Mouse (Mus musculus): ENCODE measurements at regions not wholly inside any gene's neighbourhood (a gene's known extent, or its start where the extent isn't known, plus 50 kb on each side); places are given as distances from the start of the nearest gene placed in this dataset.
"Not testable (repeated sequence)": the region's sequence is repeated elsewhere in the genome, so short reads cannot be mapped to it uniquely, and the experiment has no call there.

DNA sequence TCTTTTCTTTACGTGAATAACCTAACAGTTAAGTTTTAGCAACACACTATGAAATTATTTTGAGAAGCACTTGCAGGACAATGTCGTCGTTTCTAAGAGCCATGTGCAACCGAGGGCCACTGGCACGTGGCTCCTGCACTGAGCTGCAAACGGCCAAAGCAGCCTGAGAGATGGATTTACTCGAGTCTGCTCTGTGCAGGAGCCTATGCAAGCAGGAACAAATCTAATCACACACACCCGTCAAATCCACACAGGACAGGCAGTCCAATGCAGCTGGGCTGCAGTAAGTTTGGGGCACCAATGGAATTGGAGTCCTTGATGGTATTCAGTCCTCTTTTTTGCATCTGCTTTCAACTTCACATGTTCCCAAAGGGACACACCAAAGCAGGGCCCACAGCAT is 118.8 kb upstream of the Cpne8 start:
- Histone ChIP-seq H3K4me1 (no peaks in the 10 kb centered on the region), H3K4me2 (no peak overlapping the region), H3K9me3 (replicated peaks) (no peaks in the 10 kb centered on the region), H3K36me3 (ENCODE audit: poor library complexity, severe bottlenecking) (no peaks in the 10 kb centered on the region), H3K27me3 (no peaks in the 10 kb centered on the region), H3K4me3 (no peak overlapping the region), H3K9ac (no peak overlapping the region), H3K27ac (no peak overlapping the region)
- 64% methylated on average over 7 of the region's 8 CpGs for WGBS
- ATAC-seq = no peak

DNA sequence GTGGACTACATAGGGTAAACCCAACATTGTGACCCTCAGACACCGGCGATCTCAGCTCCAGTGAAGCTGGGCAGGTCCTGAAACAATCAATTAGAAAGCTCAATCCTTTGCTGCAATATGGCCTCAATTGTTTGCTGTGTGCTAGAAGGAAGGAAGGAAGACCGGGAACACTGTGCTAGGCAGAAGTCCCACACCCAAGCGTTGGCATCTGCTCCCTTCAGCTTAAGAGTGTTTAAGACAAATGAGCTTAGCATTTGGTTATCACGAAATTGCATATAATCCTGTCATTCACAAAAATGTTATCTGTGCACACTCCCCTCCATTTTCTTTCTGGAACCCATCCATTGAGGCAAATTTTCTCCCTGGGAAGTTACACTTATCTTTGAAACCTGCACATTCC is 110.7 kb upstream of the Cpne8 start:
- H3K4me3 ChIP-seq = no peak overlapping the region
- 72% methylated on average over 5 of the region's 5 CpGs for WGBS
- no peak for ATAC-seq

DNA sequence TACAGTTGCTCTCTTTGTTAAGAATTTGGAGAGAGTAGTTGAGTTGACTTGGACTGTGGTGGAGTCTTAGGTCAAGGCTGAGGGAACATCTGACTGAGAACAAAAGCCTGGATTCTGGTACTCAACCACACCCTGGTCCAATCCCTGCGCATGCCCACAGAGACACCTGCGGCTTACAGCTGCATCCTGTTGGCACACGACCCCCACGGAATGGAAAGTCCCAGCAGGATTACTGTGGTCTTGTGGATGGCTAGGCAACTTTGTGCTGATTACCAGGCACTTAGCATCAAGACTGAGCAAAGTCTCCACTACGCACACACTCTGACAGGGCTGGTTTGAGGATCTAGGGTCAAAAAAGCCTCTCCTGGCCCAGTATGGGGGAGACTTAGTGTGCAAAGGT is 105.5 kb upstream of the Cpne8 start:
- H3K4me3 ChIP-seq = no peak overlapping the region
- no peak overlapping the region for H3K27ac ChIP-seq
- H3K36me3 ChIP-seq (ENCODE audit: poor library complexity, severe bottlenecking) = no peaks in the 10 kb centered on the region
- no peak overlapping the region for H3K9ac ChIP-seq
- H3K4me2 ChIP-seq = no peak overlapping the region
- ATAC-seq = no peak
- H3K4me1 ChIP-seq = no peaks in the 10 kb centered on the region
- no peaks in the 10 kb centered on the region for H3K27me3 ChIP-seq
- no peaks in the 10 kb centered on the region for H3K9me3 ChIP-seq (replicated peaks)
- WGBS = 81% methylated on average over 5 of the region's 5 CpGs

More for the DNA sequence above, 110.7 kb upstream of the Cpne8 start:
- no peaks in the 10 kb centered on the region for H3K27me3 ChIP-seq
- no peaks in the 10 kb centered on the region for H3K36me3 ChIP-seq (ENCODE audit: poor library complexity, severe bottlenecking)
- H3K9me3 ChIP-seq (replicated peaks) = no peaks in the 10 kb centered on the region
- no peak overlapping the region for H3K9ac ChIP-seq
- no peak overlapping the region for H3K4me2 ChIP-seq
- H3K4me1 ChIP-seq = no peaks in the 10 kb centered on the region
- no peak overlapping the region for H3K27ac ChIP-seq

DNA sequence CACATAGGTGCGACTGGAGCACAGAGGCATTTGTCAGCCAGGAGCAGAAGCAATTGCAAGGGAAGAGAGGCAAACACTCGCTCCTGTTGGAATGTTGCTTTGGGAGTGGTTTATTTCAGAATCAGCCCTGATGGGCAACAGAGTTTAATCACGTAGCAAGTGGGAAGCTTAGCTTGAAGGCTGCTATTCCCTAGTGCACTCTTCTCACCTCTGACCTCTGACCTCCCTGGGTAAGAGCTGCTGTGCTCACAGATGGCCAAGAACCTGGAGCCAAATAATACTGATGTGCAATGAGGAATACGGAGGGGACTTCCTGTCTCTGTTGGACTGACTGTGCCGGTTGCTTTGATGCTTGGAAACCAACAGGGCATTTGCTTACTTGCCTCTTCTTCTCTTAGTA is 88.3 kb upstream of the Cpne8 start:
- H3K9ac ChIP-seq = no peak overlapping the region
- H3K27me3 ChIP-seq = no peaks in the 10 kb centered on the region
- no peaks in the 10 kb centered on the region for H3K36me3 ChIP-seq (ENCODE audit: poor library complexity, severe bottlenecking)
- H3K9me3 ChIP-seq (replicated peaks) = no peaks in the 10 kb centered on the region
- 78% methylated on average over 5 of the region's 5 CpGs for WGBS
- no peak overlapping the region for H3K4me3 ChIP-seq
- H3K4me2 ChIP-seq = no peak overlapping the region
- no peaks in the 10 kb centered on the region for H3K4me1 ChIP-seq
- no peak for ATAC-seq
- H3K27ac ChIP-seq = no peak overlapping the region

DNA sequence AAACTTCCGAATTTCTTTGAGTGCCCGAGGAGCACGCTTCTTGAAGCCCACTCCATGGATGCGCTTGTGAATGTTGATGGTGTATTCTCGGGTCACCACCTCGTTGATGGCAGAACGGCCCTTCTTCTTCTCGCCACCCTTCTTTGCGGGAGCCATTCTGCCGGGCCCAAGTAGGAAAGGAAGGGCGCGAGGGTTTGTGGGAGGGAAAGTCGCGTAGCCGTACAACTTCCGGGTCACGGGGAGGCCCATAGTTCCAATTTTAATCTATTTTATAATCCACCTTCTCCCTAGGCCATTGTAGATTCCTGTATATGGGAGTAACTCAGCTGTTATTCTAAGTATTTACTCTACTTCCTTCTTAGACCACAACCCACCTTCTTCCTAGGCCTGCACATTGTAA is 85.3 kb upstream of the Cpne8 start:
- H3K4me2 ChIP-seq; H3K4me3 ChIP-seq; H3K9ac ChIP-seq; H3K4me1 ChIP-seq; H3K27me3 ChIP-seq; ATAC-seq; H3K9me3 ChIP-seq (replicated peaks); H3K27ac ChIP-seq; H3K36me3 ChIP-seq (ENCODE audit: poor library complexity, severe bottlenecking): not testable (repeated sequence)
- WGBS = 96% methylated on average over 8 of the region's 17 CpGs

DNA sequence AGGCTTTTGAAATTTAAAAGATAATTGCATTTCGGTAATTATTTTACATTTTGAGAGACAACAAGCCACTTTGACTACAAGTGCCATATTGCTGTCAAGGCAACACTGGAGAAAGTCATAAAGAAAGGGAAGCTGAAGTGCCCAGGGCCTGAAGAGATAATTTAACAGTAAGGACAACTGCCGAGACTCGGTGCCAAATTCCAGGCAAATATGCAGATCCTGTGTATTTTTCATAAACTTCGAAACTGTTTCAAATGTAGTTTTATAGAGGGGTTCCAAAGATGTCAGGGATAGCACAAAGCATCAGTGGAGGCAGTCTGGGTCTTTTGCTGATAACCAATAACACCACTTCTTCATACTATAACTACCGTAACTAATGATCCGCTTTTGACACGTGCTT is 54.7 kb upstream of the Cpne8 start:
- Histone ChIP-seq H3K27me3 (no peaks in the 10 kb centered on the region), H3K4me1 (no peaks in the 10 kb centered on the region), H3K9me3 (replicated peaks) (no peaks in the 10 kb centered on the region), H3K4me2 (no peak overlapping the region), H3K27ac (no peak overlapping the region), H3K9ac (no peak overlapping the region), H3K4me3 (no peak overlapping the region), H3K36me3 (ENCODE audit: poor library complexity, severe bottlenecking) (no peaks in the 10 kb centered on the region)
- WGBS = 85% methylated on average over 7 of the region's 7 CpGs
- ATAC-seq = no peak

Data from forebrain, embryonic 13.5 days (tissue).